Mouse (Mus musculus): Measurements from ENCODE around the gene Slc19a2. TPM values are rescaled to one million over a fixed set of nuclear protein-coding genes. Genes with fewer than 3 reads are reported as not detected.

Slc19a2 gene
- total and polyA plus RNA-seq, 3 experiments, result 10.2 to 37.8 (median 22.4) TPM

- ATAC-seq (ENCODE audit: extremely low read depth, insufficient number of reproducible peaks, low FRiP score, poor library complexity, severe bottlenecking) (no peak), DNase-seq (ENCODE audit: low spot score) (no peak)
- H3K36me3 ChIP-seq (replicated peaks), result no peaks in the 10 kb centered on the region
- H3K4me1 ChIP-seq (ENCODE audit: insufficient read depth, low read depth, low read length), result no peaks in the 10 kb centered on the region
- TF ChIP-seq GATA2 (IDR thresholded peaks at IDR 0.05; ENCODE audit: borderline replicate concordance, low read depth, low read length) (no peak), TAL1 (conservative IDR thresholded peaks at IDR 0.05; ENCODE audit: low read depth, low read length) (no peak), POLR2AphosphoS5 (IDR thresholded peaks at IDR 0.05; ENCODE audit: insufficient replicate concordance, low read depth, low read length) (no peak), GATA1 (IDR thresholded peaks at IDR 0.05; ENCODE audit: borderline replicate concordance, low read length) (no peak), CTCF (IDR thresholded peaks at IDR 0.05; ENCODE audit: low read depth, low read length) (no peak)
- no peak overlapping the region; the same call in 1 of the 2 replicates for H3K4me3 ChIP-seq (ENCODE audit: low read depth, low read length)
- peaks cover 8% of the 10 kb centered on the region for H3K27me3 ChIP-seq (ENCODE audit: insufficient read depth, low read length)
- H3K9me3 ChIP-seq (replicated peaks), result no peaks in the 10 kb centered on the region
Observed at GRCm38 (mm10) chr1:164233447-164233846, 15.4 kb upstream of the Slc19a2 start.

DNA sequence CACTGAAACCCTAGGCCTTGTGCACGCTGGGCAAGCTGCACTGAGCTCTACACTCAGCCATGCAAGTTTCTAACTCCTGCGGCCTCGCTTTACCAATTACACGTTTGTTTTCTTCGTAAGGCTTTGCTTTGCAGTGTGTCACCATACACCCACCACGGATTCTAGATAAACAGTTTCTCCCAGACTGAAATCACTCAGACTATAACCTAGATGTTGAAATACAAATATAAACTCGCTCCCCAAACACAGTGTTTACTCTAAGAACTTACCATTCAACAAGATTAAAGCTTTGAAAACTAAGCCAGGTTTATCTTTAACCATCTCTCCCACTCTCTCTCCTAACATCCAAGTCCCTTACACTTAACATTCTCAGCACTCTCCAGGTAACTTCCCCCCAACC is 13.8 kb upstream of the Slc19a2 start:
- H3K36me3 ChIP-seq (replicated peaks), result no peaks in the 10 kb centered on the region
- TF ChIP-seq TAL1 (conservative IDR thresholded peaks at IDR 0.05; ENCODE audit: low read depth, low read length) (no peak), POLR2AphosphoS5 (IDR thresholded peaks at IDR 0.05; ENCODE audit: insufficient replicate concordance, low read depth, low read length) (no peak), GATA1 (IDR thresholded peaks at IDR 0.05; ENCODE audit: borderline replicate concordance, low read length) (no peak), GATA2 (IDR thresholded peaks at IDR 0.05; ENCODE audit: borderline replicate concordance, low read depth, low read length) (no peak), CTCF (IDR thresholded peaks at IDR 0.05; ENCODE audit: low read depth, low read length) (no peak)
- ATAC-seq (ENCODE audit: extremely low read depth, insufficient number of reproducible peaks, low FRiP score, poor library complexity, severe bottlenecking) (no peak), DNase-seq (ENCODE audit: low spot score) (no peak)
- no peaks in the 10 kb centered on the region for H3K9me3 ChIP-seq (replicated peaks)
- H3K27me3 ChIP-seq (ENCODE audit: insufficient read depth, low read length), result peaks cover 13% of the 10 kb centered on the region
- H3K4me3 ChIP-seq (ENCODE audit: low read depth, low read length), result no peak overlapping the region
- no peaks in the 10 kb centered on the region for H3K4me1 ChIP-seq (ENCODE audit: insufficient read depth, low read depth, low read length)

- no peak overlapping the region for H3K4me3 ChIP-seq (ENCODE audit: low read depth, low read length)
- ATAC-seq (ENCODE audit: extremely low read depth, insufficient number of reproducible peaks, low FRiP score, poor library complexity, severe bottlenecking), result no peak
- no peaks in the 10 kb centered on the region for H3K4me1 ChIP-seq (ENCODE audit: insufficient read depth, low read depth, low read length)
- peaks cover 13% of the 10 kb centered on the region for H3K27me3 ChIP-seq (ENCODE audit: insufficient read depth, low read length)
- DNase-seq (ENCODE audit: low spot score), result no peak
- no peaks in the 10 kb centered on the region for H3K9me3 ChIP-seq (replicated peaks)
- no peaks in the 10 kb centered on the region for H3K36me3 ChIP-seq (replicated peaks)
- TF ChIP-seq CTCF (IDR thresholded peaks at IDR 0.05; ENCODE audit: low read depth, low read length) (no peak), POLR2AphosphoS5 (IDR thresholded peaks at IDR 0.05; ENCODE audit: insufficient replicate concordance, low read depth, low read length) (no peak), GATA1 (IDR thresholded peaks at IDR 0.05; ENCODE audit: borderline replicate concordance, low read length) (no peak), GATA2 (IDR thresholded peaks at IDR 0.05; ENCODE audit: borderline replicate concordance, low read depth, low read length) (no peak), TAL1 (conservative IDR thresholded peaks at IDR 0.05; ENCODE audit: low read depth, low read length) (no peak)
Observed at GRCm38 (mm10) chr1:164236078-164236477, 12.8 kb upstream of the Slc19a2 start.

- Histone ChIP-seq H3K4me1 (ENCODE audit: insufficient read depth, low read depth, low read length) (no peaks in the 10 kb centered on the region), H3K9me3 (replicated peaks) (no peaks in the 10 kb centered on the region), H3K4me3 (ENCODE audit: low read depth, low read length) (no peak overlapping the region), H3K27me3 (ENCODE audit: insufficient read depth, low read length) (peaks cover 12% of the 10 kb centered on the region), H3K36me3 (replicated peaks) (no peaks in the 10 kb centered on the region)
- DNase-seq (ENCODE audit: low spot score) (no peak), ATAC-seq (ENCODE audit: extremely low read depth, insufficient number of reproducible peaks, low FRiP score, poor library complexity, severe bottlenecking) (no peak)
- TF ChIP-seq POLR2AphosphoS5 (IDR thresholded peaks at IDR 0.05; ENCODE audit: insufficient replicate concordance, low read depth, low read length) (no peak), CTCF (IDR thresholded peaks at IDR 0.05; ENCODE audit: low read depth, low read length) (no peak), TAL1 (conservative IDR thresholded peaks at IDR 0.05; ENCODE audit: low read depth, low read length) (no peak), GATA2 (IDR thresholded peaks at IDR 0.05; ENCODE audit: borderline replicate concordance, low read depth, low read length) (no peak), GATA1 (IDR thresholded peaks at IDR 0.05; ENCODE audit: borderline replicate concordance, low read length) (no peak)
Observed at GRCm38 (mm10) chr1:164241494-164241893, 7.4 kb upstream of the Slc19a2 start.

DNA sequence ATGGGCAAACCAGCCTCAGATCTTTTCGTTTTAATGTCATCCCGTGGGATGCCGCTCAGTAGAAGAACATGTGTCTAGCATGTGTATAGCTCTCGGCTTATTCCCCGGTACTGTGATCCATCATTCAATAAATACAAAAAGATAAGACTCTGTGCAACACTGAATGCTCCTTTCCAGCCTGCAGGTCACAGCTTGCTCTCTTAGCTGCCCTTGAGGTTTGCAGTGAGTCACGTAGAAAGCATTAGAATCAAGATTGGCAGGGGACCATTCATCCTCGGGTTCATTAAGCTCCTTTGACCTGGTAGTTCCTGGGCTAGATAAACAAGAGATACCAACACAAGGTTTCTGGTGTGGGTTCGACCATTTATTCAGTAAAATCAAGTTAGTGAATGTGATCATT is 6.0 kb upstream of the Slc19a2 start:
- Histone ChIP-seq H3K4me1 (ENCODE audit: insufficient read depth, low read depth, low read length) (peaks cover 7% of the 10 kb centered on the region), H3K4me3 (ENCODE audit: low read depth, low read length) (no peak overlapping the region), H3K27me3 (ENCODE audit: insufficient read depth, low read length) (peaks cover 10% of the 10 kb centered on the region), H3K9me3 (replicated peaks) (no peaks in the 10 kb centered on the region), H3K36me3 (replicated peaks) (no peaks in the 10 kb centered on the region)
- DNase-seq (ENCODE audit: low spot score) (no peak), ATAC-seq (ENCODE audit: extremely low read depth, insufficient number of reproducible peaks, low FRiP score, poor library complexity, severe bottlenecking) (no peak)
- TF ChIP-seq CTCF (IDR thresholded peaks at IDR 0.05; ENCODE audit: low read depth, low read length) (no peak), POLR2AphosphoS5 (IDR thresholded peaks at IDR 0.05; ENCODE audit: insufficient replicate concordance, low read depth, low read length) (no peak), GATA1 (IDR thresholded peaks at IDR 0.05; ENCODE audit: borderline replicate concordance, low read length) (no peak), GATA2 (IDR thresholded peaks at IDR 0.05; ENCODE audit: borderline replicate concordance, low read depth, low read length) (no peak), TAL1 (conservative IDR thresholded peaks at IDR 0.05; ENCODE audit: low read depth, low read length) (no peak)

DNA sequence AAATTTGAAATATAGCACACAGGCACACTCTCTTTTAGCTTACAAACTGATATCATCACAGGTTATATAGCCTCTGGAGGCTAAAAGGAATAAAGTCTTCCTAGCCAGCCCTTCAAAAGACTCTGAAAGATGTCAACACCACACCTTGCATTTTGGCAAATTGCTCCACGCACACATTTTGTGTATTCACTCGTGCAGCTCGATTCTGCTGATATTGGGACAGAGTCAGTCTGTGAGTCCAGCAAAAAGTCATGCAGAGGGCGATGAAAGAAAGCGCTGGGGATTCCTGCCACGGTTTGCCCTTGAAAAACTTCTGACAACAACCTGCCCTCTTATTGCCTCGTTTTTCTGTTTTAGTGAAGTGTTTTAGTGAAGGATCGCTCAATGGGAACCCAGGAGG is 1.4 kb upstream of the Slc19a2 start:
- H3K4me1 ChIP-seq (ENCODE audit: insufficient read depth, low read depth, low read length), result peaks cover 32% of the 10 kb centered on the region
- no peak for DNase-seq (ENCODE audit: low spot score)
- H3K36me3 ChIP-seq (replicated peaks), result peaks cover 4% of the 10 kb centered on the region
- TF ChIP-seq GATA1 (IDR thresholded peaks at IDR 0.05; ENCODE audit: borderline replicate concordance, low read length), result no peak
- TF ChIP-seq TAL1 (conservative IDR thresholded peaks at IDR 0.05; ENCODE audit: low read depth, low read length), result no peak
- no peak for TF ChIP-seq CTCF (IDR thresholded peaks at IDR 0.05; ENCODE audit: low read depth, low read length)
- no peak for TF ChIP-seq POLR2AphosphoS5 (IDR thresholded peaks at IDR 0.05; ENCODE audit: insufficient replicate concordance, low read depth, low read length)
- TF ChIP-seq GATA2 (IDR thresholded peaks at IDR 0.05; ENCODE audit: borderline replicate concordance, low read depth, low read length), result no peak
- H3K27me3 ChIP-seq (ENCODE audit: insufficient read depth, low read length), result no peaks in the 10 kb centered on the region; the same call in 1 of the 2 replicates
- ATAC-seq (ENCODE audit: extremely low read depth, insufficient number of reproducible peaks, low FRiP score, poor library complexity, severe bottlenecking), result no peak
- no peaks in the 10 kb centered on the region for H3K9me3 ChIP-seq (replicated peaks)
- H3K4me3 ChIP-seq (ENCODE audit: low read depth, low read length), result no peak overlapping the region; the same call in 1 of the 2 replicates
